Mouse (Mus musculus) lung, postnatal 0 days (tissue): ENCODE results near the gene Fn1. TPM values are rescaled to one million over a fixed set of nuclear protein-coding genes. Genes with fewer than 3 reads are reported as not detected.
A peak's percentile ranks its signal among the peaks of the same experiment; 100 is the strongest.

Source experiments
- ATAC-seq: fragments of 200-750 bp; cut with Nextera tagmentation; 2 replicates; pipeline ENCODE4 v1.8.0; 2017; ENCODE audit warnings: moderate library complexity
- DNase-seq: peaks from one replicate; pipeline ENCODE4 v3.0.0-alpha.2; 2016; ENCODE audit warnings: low spot score
- H3K27ac ChIP-seq: fragments of 300-500 bp; sonication (generic); 2 replicates; pipeline ENCODE4 v1.5.1; 2014; ENCODE audit warnings: antibody characterized with exemption, mild to moderate bottlenecking, low read length, mixed read lengths
- H3K27me3 ChIP-seq: fragments of 300-500 bp; sonication (generic); replicated peaks from 2 replicates; pipeline ENCODE4 v1.6.1; 2014; ENCODE audit warnings: low read length, mixed read lengths; ENCODE audit not compliant: insufficient read depth
- H3K36me3 ChIP-seq: fragments of 300-500 bp; sonication (generic); 2 replicates; pipeline ENCODE4 v1.6.1; 2014; ENCODE audit warnings: low read length, mixed read lengths; ENCODE audit not compliant: insufficient read depth
- H3K4me1 ChIP-seq: fragments of 300-500 bp; sonication (generic); 2 replicates; pipeline ENCODE4 v1.6.1; 2014; ENCODE audit warnings: antibody characterized with exemption, low read depth, low read length, mixed read lengths; ENCODE audit not compliant: insufficient read depth
- H3K4me2 ChIP-seq: fragments of 300-500 bp; sonication (generic); replicated peaks from 2 replicates; pipeline ENCODE4 v1.6.1; 2014; ENCODE audit warnings: low read depth, mild to moderate bottlenecking, low read length, moderate library complexity, mixed read lengths
- H3K4me3 ChIP-seq: fragments of 300-500 bp; sonication (generic); 2 replicates; pipeline ENCODE4 v1.5.1; 2014; ENCODE audit warnings: low read depth, low read length
- H3K9ac ChIP-seq: fragments of 300-500 bp; sonication (generic); replicated peaks from 2 replicates; pipeline ENCODE4 v1.6.1; 2014; ENCODE audit warnings: low read depth, mild to moderate bottlenecking
- H3K9me3 ChIP-seq: fragments of 300-500 bp; sonication (generic); 2 replicates; pipeline ENCODE4 v1.6.1; 2016; ENCODE audit warnings: low read length, mixed read lengths
- CTCF ChIP-seq: IDR thresholded peaks from 2 replicates; pipeline ENCODE4 v1.5.1; 2016; ENCODE audit warnings: antibody characterized with exemption, mild to moderate bottlenecking
- EP300 ChIP-seq: IDR thresholded peaks from 2 replicates; pipeline ENCODE4 v1.6.1; 2016; ENCODE audit warnings: antibody characterized with exemption, mild to moderate bottlenecking, control low read depth
- WGBS: fragments of 180-500 bp; shearing (Covaris S2); extraction: QIAGEN DNeasy Blood & Tissue Kit; methylation state at CpG from one replicate; pipeline ENCODE4 v1.1.7; 2014; 5-methylcytosine and 5-hydroxymethylcytosine counted together
- polyA plus RNA-seq: library from polyadenylated mRNA; unstranded; fragments of >200 nt; fragmentation: Nextera tagmentation; extraction: Ambion mirVana; gene quantifications from 2 replicates; pipeline ENCODE4 v1.2.1, GENCODE M21; 2015

The Fn1 gene
- polyA plus RNA-seq, 1 experiment from 2014 or later = 295 TPM

DNA sequence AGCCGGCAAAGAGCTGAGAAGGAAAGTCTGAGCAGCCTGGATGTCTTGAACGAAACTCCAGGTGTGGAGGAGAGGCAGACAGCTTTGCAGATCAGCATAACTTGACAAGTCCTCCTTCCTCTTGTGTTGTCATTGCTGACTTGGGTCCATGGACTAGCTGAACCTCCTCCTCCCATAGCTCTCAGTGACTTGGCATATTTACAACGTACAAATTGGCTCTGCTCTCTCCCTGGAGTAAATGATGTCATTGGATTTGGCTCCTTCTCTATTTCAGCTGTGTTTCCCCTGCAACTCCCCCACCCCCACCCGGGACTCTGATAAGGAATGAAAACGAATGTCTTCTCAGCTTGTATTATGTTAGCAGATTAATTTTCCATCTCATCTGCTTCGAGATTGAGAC is 30.7 kb upstream of the Fn1 start:
- TF ChIP-seq EP300 (no peak), CTCF (no peak)
- H3K9me3 ChIP-seq = no peaks in the 10 kb centered on the region
- no peak overlapping the region for H3K4me3 ChIP-seq
- peak; percentile 67 for ATAC-seq
- no peak overlapping the region for H3K4me2 ChIP-seq
- H3K36me3 ChIP-seq = no peaks in the 10 kb centered on the region
- H3K27me3 ChIP-seq = no peaks in the 10 kb centered on the region
- peak; percentile 66 for DNase-seq
- H3K4me1 ChIP-seq = no peaks in the 10 kb centered on the region
- WGBS = 37% methylated on average over 6 of the region's 6 CpGs
- H3K27ac ChIP-seq = no peak overlapping the region
- no peak overlapping the region for H3K9ac ChIP-seq

DNA sequence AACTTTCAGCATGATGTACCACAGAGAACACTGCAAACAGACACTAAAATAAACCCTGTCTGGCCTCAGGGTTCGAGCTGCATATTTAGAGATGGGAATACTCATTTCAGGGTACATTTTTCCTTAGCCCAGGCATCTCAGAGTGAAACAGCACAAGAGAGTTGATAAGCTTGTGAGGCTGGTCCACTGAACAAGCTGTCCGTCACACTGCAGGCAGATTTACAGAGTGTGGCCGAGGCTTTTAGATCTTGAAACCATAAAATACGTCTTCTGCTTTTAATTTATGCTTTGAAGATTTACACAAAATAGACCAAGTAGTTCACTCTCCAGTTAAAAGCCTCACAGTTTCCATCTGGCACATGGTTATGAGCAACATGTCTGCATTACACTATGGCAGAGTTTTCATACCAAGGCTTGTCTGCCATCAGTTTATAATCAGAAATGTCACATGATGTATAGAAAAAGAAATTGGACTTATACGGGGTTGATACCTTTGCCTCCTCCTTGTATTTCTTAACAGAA is 29.3 kb upstream of the Fn1 start:
- 48% methylated on average over 5 of the region's 5 CpGs for WGBS
- no peak for ATAC-seq

DNA sequence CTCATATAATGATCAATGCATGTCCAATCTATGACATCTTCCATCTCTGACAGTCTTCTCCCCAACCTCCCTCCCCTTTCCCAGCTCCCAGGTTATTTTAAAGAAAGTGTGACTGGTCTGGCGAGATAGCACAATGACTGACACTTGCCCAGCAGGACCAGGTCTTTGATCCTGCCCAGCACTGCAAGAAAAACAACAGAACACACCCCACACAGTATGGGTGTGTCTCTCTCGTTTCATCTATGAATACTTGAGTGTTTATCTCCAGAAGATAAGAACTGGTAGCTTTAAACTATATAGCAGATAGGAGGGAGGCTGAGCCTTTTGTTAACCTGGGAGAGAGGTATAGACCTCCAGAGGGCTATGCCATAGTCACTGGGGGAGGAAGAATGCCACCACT is 28.3 kb upstream of the Fn1 start:
- ATAC-seq = no peak
- H3K4me1 ChIP-seq = no peaks in the 10 kb centered on the region
- 29% methylated on average over 2 of the region's 2 CpGs for WGBS
- H3K9ac ChIP-seq = no peak overlapping the region
- no peak for DNase-seq
- no peaks in the 10 kb centered on the region for H3K9me3 ChIP-seq
- H3K36me3 ChIP-seq = no peaks in the 10 kb centered on the region
- TF ChIP-seq CTCF (no peak), EP300 (no peak)
- H3K4me2 ChIP-seq = no peak overlapping the region
- H3K4me3 ChIP-seq = no peak overlapping the region
- no peak overlapping the region for H3K27ac ChIP-seq
- no peaks in the 10 kb centered on the region for H3K27me3 ChIP-seq

More for the DNA sequence above, 29.3 kb upstream of the Fn1 start:
- H3K36me3 ChIP-seq = no peaks in the 10 kb centered on the region
- no peak overlapping the region for H3K27ac ChIP-seq
- no peaks in the 10 kb centered on the region for H3K27me3 ChIP-seq
- DNase-seq = no peak
- no peak overlapping the region for H3K9ac ChIP-seq
- no peaks in the 10 kb centered on the region for H3K9me3 ChIP-seq
- no peak overlapping the region for H3K4me3 ChIP-seq
- H3K4me1 ChIP-seq = no peaks in the 10 kb centered on the region
- no peak for TF ChIP-seq CTCF
- TF ChIP-seq EP300 = no peak
- no peak overlapping the region for H3K4me2 ChIP-seq

DNA sequence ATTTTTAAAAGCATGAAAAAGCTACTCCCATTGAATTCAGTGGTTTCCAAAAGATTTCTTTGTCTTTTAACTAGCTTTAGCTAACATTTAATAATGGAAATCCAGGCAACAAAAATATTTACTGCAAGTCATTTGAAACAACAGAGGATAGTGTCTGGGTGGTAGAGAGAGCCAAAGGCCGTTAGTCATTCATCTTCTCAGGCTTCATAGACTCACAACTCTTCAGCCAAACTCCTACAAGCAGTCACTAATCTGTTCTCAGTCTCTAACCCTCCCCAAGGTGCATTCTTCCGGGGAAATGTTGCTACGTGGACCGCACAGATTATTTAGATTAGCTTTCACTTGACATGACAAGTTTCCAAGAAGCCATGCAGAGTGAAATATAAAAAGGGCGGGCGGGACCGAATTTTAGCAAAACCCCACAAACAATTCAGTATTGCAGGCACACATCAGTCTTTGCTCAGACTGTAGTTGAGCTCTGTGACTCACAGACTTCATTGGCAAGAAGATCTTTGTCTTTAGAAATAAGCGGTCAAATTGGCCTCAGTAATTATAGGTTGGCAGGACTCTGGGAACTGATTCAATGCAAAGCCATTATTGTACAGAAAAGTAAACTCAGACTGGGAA is 27.2 kb upstream of the Fn1 start:
- ATAC-seq (no peak), DNase-seq (no peak)
- no peak overlapping the region for H3K27ac ChIP-seq
- no peak overlapping the region for H3K4me2 ChIP-seq
- no peak overlapping the region for H3K4me3 ChIP-seq
- no peaks in the 10 kb centered on the region for H3K36me3 ChIP-seq
- H3K4me1 ChIP-seq = no peaks in the 10 kb centered on the region
- WGBS = 74% methylated on average over 8 of the region's 8 CpGs
- H3K9ac ChIP-seq = no peak overlapping the region
- H3K9me3 ChIP-seq = no peaks in the 10 kb centered on the region
- TF ChIP-seq EP300 = no peak
- TF ChIP-seq CTCF = no peak
- H3K27me3 ChIP-seq = no peaks in the 10 kb centered on the region

DNA sequence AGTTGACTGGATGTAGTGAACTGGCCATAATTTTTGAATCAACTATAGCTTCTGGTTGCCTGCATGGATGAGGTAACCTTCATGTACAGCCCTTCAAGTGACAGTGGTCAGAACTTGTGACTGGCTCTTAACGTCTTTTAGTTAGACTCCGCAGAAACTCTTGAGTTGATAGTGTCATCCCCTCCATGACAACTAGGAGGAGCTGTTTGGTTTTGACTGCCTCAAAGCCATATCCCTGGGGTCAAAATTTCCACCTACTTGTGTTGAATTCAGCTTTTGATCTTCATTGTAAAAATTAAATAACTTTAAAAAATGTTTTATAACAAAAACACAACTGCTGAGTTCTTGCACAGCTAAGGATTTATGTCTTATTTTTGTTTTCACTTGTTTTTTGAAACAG is 22.4 kb upstream of the Fn1 start:
- Histone ChIP-seq H3K4me3 (no peak overlapping the region), H3K9me3 (no peaks in the 10 kb centered on the region), H3K27me3 (no peaks in the 10 kb centered on the region), H3K4me1 (no peaks in the 10 kb centered on the region), H3K27ac (no peak overlapping the region), H3K4me2 (no peak overlapping the region), H3K9ac (no peak overlapping the region), H3K36me3 (no peaks in the 10 kb centered on the region)
- peak; percentile 63 for TF ChIP-seq CTCF
- no peak for TF ChIP-seq EP300
- DNase-seq (peak; percentile 41), ATAC-seq (no peak)
- 70% methylated on average over 2 of the region's 2 CpGs for WGBS

DNA sequence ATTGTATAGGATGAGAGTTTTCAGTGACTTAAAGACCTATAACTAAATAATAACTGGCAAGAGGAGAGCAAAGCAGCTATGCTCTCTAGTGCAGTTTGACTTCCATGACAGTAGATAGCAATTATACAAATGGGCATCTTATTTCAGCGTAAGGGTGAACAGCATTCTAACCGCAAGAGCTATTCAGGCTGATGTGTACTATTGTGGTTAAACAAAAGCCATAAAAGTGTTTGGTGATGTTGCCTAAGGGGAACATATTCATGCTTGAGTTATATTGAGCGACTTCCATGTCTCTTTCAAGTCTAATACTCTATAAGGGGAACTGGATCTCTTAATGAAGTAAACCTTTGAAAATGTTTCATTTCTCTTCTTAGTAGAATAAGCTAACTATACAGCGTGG is 21.3 kb upstream of the Fn1 start:
- H3K4me3 ChIP-seq = no peak overlapping the region
- H3K9me3 ChIP-seq = no peaks in the 10 kb centered on the region
- H3K27ac ChIP-seq = no peak overlapping the region
- no peak for DNase-seq
- H3K36me3 ChIP-seq = no peaks in the 10 kb centered on the region
- H3K4me1 ChIP-seq = no peaks in the 10 kb centered on the region
- H3K9ac ChIP-seq = no peak overlapping the region
- no peak overlapping the region for H3K4me2 ChIP-seq
- TF ChIP-seq CTCF = no peak
- no peak for TF ChIP-seq EP300
- whole genome bisulfite sequencing = 87% methylated on average over 4 of the region's 4 CpGs
- no peaks in the 10 kb centered on the region for H3K27me3 ChIP-seq
- no peak for ATAC-seq
